Mouse (Mus musculus): ENCODE measurements around the gene Pdzph1. TPM values are rescaled to one million over a fixed set of nuclear protein-coding genes. Genes with fewer than 3 reads are reported as not detected.

Gene Pdzph1
- not detected for total RNA-seq (2023)

GRCm38 (mm10) chr17:58991275-58991674 lies at the start of gene Pdzph1:
Gene Pdzph1 (minus strand): TSS chr17:58991375.

GRCm38 (mm10) chr17:59013091-59013459 lies 21.9 kb upstream of the Pdzph1 start, which contains the start of gene Nudt12:
Gene Nudt12 (minus strand): TSS chr17:59013372.

Other genes starting within 250 kb of the Pdzph1 start
- 1.8 TPM for gene Nudt12, start 22.0 kb upstream of the Pdzph1 start, total RNA-seq (2023)